Mouse (Mus musculus): ENCODE results near the gene Plpp7. TPM values are rescaled to one million over a fixed set of nuclear protein-coding genes. Genes with fewer than 3 reads are reported as not detected.

The Plpp7 gene
- polyA plus RNA-seq, 1 experiment, result 9.5 TPM

GRCm38 (mm10) chr2:32144633-32145032, 49.3 kb downstream of the Plpp7 start:
- DNase-seq, result no peak
- Histone ChIP-seq H3K4me3 (replicated peaks; ENCODE audit: extremely low read depth, low read depth, low read length) (no peak overlapping the region), H3K4me1 (ENCODE audit: control insufficient read depth, insufficient read depth, low read length) (peaks cover 3% of the 10 kb centered on the region)
- TF ChIP-seq CTCF (IDR thresholded peaks at IDR 0.05; ENCODE audit: insufficient read depth, low read length) (no peak), POLR2A (IDR thresholded peaks at IDR 0.05; ENCODE audit: borderline replicate concordance, extremely low read depth, low read depth, low read length) (no peak)
- WGBS, result 80% methylated on average over 5 of the region's 5 CpGs

- no peak overlapping the region for H3K4me3 ChIP-seq (replicated peaks; ENCODE audit: extremely low read depth, low read depth, low read length)
- no peak for DNase-seq
- H3K4me1 ChIP-seq (ENCODE audit: control insufficient read depth, insufficient read depth, low read length), result no peaks in the 10 kb centered on the region; the same call in none of the 2 replicates
- WGBS, result 73% methylated on average over 5 of the region's 5 CpGs
- TF ChIP-seq POLR2A (IDR thresholded peaks at IDR 0.05; ENCODE audit: borderline replicate concordance, extremely low read depth, low read depth, low read length), result no peak
- TF ChIP-seq CTCF (IDR thresholded peaks at IDR 0.05; ENCODE audit: insufficient read depth, low read length), result no peak
Measured at GRCm38 (mm10) chr2:32146617-32147162, 51.4 kb downstream of the Plpp7 start.

- WGBS, result 58% methylated on average over 1 of the region's 1 CpGs
- no peak for DNase-seq
- TF ChIP-seq CTCF (IDR thresholded peaks at IDR 0.05; ENCODE audit: insufficient read depth, low read length), result no peak
- no peak for TF ChIP-seq POLR2A (IDR thresholded peaks at IDR 0.05; ENCODE audit: borderline replicate concordance, extremely low read depth, low read depth, low read length)
Measured at GRCm38 (mm10) chr2:32150135-32150534, 54.8 kb downstream of the Plpp7 start.

GRCm38 (mm10) chr2:32150562-32150923, 55.2 kb downstream of the Plpp7 start:
- Histone ChIP-seq H3K4me3 (replicated peaks; ENCODE audit: extremely low read depth, low read depth, low read length) (peak overlapping the region; percentile 71), H3K4me1 (ENCODE audit: control insufficient read depth, insufficient read depth, low read length) (peaks cover 17% of the 10 kb centered on the region)
- WGBS, result 6% methylated on average over 7 of the region's 7 CpGs
- peak; percentile 58 for DNase-seq
- TF ChIP-seq CTCF (IDR thresholded peaks at IDR 0.05; ENCODE audit: insufficient read depth, low read length), result no peak
- TF ChIP-seq POLR2A (IDR thresholded peaks at IDR 0.05; ENCODE audit: borderline replicate concordance, extremely low read depth, low read depth, low read length), result no peak

More at GRCm38 (mm10) chr2:32150135-32150534, 54.8 kb downstream of the Plpp7 start:
- H3K4me1 ChIP-seq (ENCODE audit: control insufficient read depth, insufficient read depth, low read length), result peaks cover 14% of the 10 kb centered on the region
- no peak overlapping the region for H3K4me3 ChIP-seq (replicated peaks; ENCODE audit: extremely low read depth, low read depth, low read length)

GRCm38 (mm10) chr2:32150924-32151659, 55.8 kb downstream of the Plpp7 start, which contains the start of gene Prrc2b:
TSS of gene Prrc2b (plus strand) at chr2:32151082.
- Histone ChIP-seq H3K4me3 (replicated peaks; ENCODE audit: extremely low read depth, low read depth, low read length) (peak within 1 kb of the TSS; percentile 91), H3K4me1 (ENCODE audit: control insufficient read depth, insufficient read depth, low read length) (peaks cover 21% of the 10 kb centered on the region)
- WGBS, result 2% methylated on average over 74 of the region's 117 CpGs
- DNase-seq, result peak; percentile 64
- TF ChIP-seq CTCF (IDR thresholded peaks at IDR 0.05; ENCODE audit: insufficient read depth, low read length), result no peak
- peak; percentile 59; the same call in 1 of the 2 replicates for TF ChIP-seq POLR2A (IDR thresholded peaks at IDR 0.05; ENCODE audit: borderline replicate concordance, extremely low read depth, low read depth, low read length)

- H3K4me3 ChIP-seq (replicated peaks; ENCODE audit: extremely low read depth, low read depth, low read length), result peak overlapping the region; percentile 91
- TF ChIP-seq POLR2A (IDR thresholded peaks at IDR 0.05; ENCODE audit: borderline replicate concordance, extremely low read depth, low read depth, low read length) (no peak), CTCF (IDR thresholded peaks at IDR 0.05; ENCODE audit: insufficient read depth, low read length) (no peak)
- DNase-seq, result peak; percentile 58
- H3K4me1 ChIP-seq (ENCODE audit: control insufficient read depth, insufficient read depth, low read length), result peaks cover 28% of the 10 kb centered on the region
- WGBS, result 1% methylated on average over 22 of the region's 22 CpGs
Measured at GRCm38 (mm10) chr2:32151660-32152366, 56.5 kb downstream of the Plpp7 start.

GRCm38 (mm10) chr2:32152367-32153034, 57.2 kb downstream of the Plpp7 start:
- Histone ChIP-seq H3K4me3 (replicated peaks; ENCODE audit: extremely low read depth, low read depth, low read length) (peak overlapping the region; percentile 91), H3K4me1 (ENCODE audit: control insufficient read depth, insufficient read depth, low read length) (peaks cover 35% of the 10 kb centered on the region)
- TF ChIP-seq CTCF (IDR thresholded peaks at IDR 0.05; ENCODE audit: insufficient read depth, low read length), result no peak
- TF ChIP-seq POLR2A (IDR thresholded peaks at IDR 0.05; ENCODE audit: borderline replicate concordance, extremely low read depth, low read depth, low read length), result no peak
- DNase-seq, result no peak
- 9% methylated on average over 12 of the region's 12 CpGs for WGBS

- peak; percentile 68 for DNase-seq
- no peak for TF ChIP-seq POLR2A (IDR thresholded peaks at IDR 0.05; ENCODE audit: borderline replicate concordance, extremely low read depth, low read depth, low read length)
- TF ChIP-seq CTCF (IDR thresholded peaks at IDR 0.05; ENCODE audit: insufficient read depth, low read length), result no peak
- Histone ChIP-seq H3K4me3 (replicated peaks; ENCODE audit: extremely low read depth, low read depth, low read length) (peak overlapping the region; percentile 53), H3K4me1 (ENCODE audit: control insufficient read depth, insufficient read depth, low read length) (peaks cover 35% of the 10 kb centered on the region)
- WGBS, result 12% methylated on average over 13 of the region's 13 CpGs
Measured at GRCm38 (mm10) chr2:32153041-32153790, 57.9 kb downstream of the Plpp7 start.

Data from lung, adult 2 months (tissue).